Mouse (Mus musculus) embryonic facial prominence, embryonic 15.5 days (tissue): ENCODE results near the gene Sik3. TPM values are rescaled to one million over a fixed set of nuclear protein-coding genes. Genes with fewer than 3 reads are reported as not detected.

Experiments used
- ATAC-seq: fragments of 200-750 bp; cut with Nextera tagmentation; 2 replicates; pipeline ENCODE4 v1.8.0; 2017; ENCODE audit warnings: low read depth, moderate TSS enrichment; ENCODE audit not compliant: insufficient number of reproducible peaks, low FRiP score, low TSS enrichment
- H3K27ac ChIP-seq: fragments of 300-500 bp; sonication (generic); replicated peaks from 2 replicates; pipeline ENCODE4 v1.5.1; 2015; ENCODE audit warnings: mild to moderate bottlenecking, inconsistent platforms
- H3K27me3 ChIP-seq: fragments of 300-500 bp; sonication (generic); 2 replicates; pipeline ENCODE4 v1.6.1; 2015; ENCODE audit warnings: inconsistent platforms
- H3K36me3 ChIP-seq: fragments of 300-500 bp; sonication (generic); 2 replicates; pipeline ENCODE4 v1.6.1; 2015; ENCODE audit warnings: mild to moderate bottlenecking, inconsistent platforms
- H3K4me1 ChIP-seq: fragments of 300-500 bp; sonication (generic); 2 replicates; pipeline ENCODE4 v1.6.1; 2015; ENCODE audit warnings: inconsistent platforms
- H3K4me2 ChIP-seq: fragments of 300-500 bp; sonication (generic); replicated peaks from 2 replicates; pipeline ENCODE4 v1.6.1; 2015; ENCODE audit warnings: mild to moderate bottlenecking, inconsistent platforms
- H3K4me3 ChIP-seq: fragments of 300-500 bp; sonication (generic); replicated peaks from 2 replicates; pipeline ENCODE4 v1.5.1; 2015; ENCODE audit warnings: mild to moderate bottlenecking, inconsistent platforms
- H3K9ac ChIP-seq: fragments of 300-500 bp; sonication (generic); 2 replicates; pipeline ENCODE4 v1.6.1; 2015; ENCODE audit warnings: inconsistent platforms
- H3K9me3 ChIP-seq: fragments of 300-500 bp; sonication (generic); replicated peaks from 2 replicates; pipeline ENCODE4 v1.6.1; 2016; ENCODE audit warnings: inconsistent platforms
- WGBS: fragments of 180-500 bp; shearing (Covaris S2); methylation state at CpG from one replicate; pipeline ENCODE4 v1.1.7; 2015; 5-methylcytosine and 5-hydroxymethylcytosine counted together
- polyA plus RNA-seq: library from polyadenylated mRNA; unstranded; fragments of >200 nt; fragmentation: Nextera tagmentation; extraction: Ambion mirVana; gene quantifications from 2 replicates; pipeline ENCODE4 v1.2.1, GENCODE M21; 2015

Sik3 gene
- polyA plus RNA-seq: 15.1 and 16.2 TPM in 2 replicates

- Histone ChIP-seq H3K9me3 (no peaks in the 10 kb centered on the region), H3K27ac (peak within 1 kb of the TSS; percentile 88), H3K4me1 (peaks cover 41% of the 10 kb centered on the region), H3K27me3 (no peaks in the 10 kb centered on the region), H3K4me3 (peak within 1 kb of the TSS; percentile 82), H3K9ac (peak within 1 kb of the TSS; percentile 95), H3K4me2 (peak within 1 kb of the TSS; percentile 75), H3K36me3 (no peaks in the 10 kb centered on the region)
- 3% methylated on average over 69 of the region's 78 CpGs for whole genome bisulfite sequencing
- peak; percentile 87 for ATAC-seq
Observed at GRCm38 (mm10) chr9:46012091-46013008, at the start of gene Sik3, which contains the start of gene Pafah1b2. Gene Sik3 (plus strand): TSS chr9:46012820. Gene Pafah1b2 (minus strand): TSS chr9:46012690.

DNA sequence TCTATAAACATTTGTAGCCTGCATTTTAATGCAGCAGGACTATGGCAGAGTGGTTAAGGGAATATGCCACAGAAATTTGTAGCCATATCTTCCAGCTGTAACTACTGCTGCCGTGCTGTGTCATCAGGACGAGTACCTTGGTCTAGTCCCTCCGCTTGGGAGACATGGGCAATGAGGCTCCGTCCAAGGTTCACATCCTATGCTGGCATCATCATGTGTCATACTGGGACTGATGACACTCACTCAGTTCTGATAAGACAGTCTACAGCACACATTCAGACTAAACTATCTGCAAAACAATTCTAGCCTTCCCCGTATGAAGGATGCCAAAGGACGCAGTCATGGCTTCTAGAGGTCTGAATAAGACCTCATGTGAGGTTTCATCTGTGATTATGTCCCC is 49.0 kb upstream of the Sik3 start:
- Histone ChIP-seq H3K4me2 (no peak overlapping the region), H3K9ac (no peak overlapping the region), H3K4me1 (peaks cover 9% of the 10 kb centered on the region), H3K4me3 (no peak overlapping the region), H3K27ac (no peak overlapping the region), H3K36me3 (peaks cover 61% of the 10 kb centered on the region), H3K9me3 (no peaks in the 10 kb centered on the region), H3K27me3 (no peaks in the 10 kb centered on the region)
- WGBS: 93% methylated on average over 6 of the region's 6 CpGs
- no peak for ATAC-seq

DNA sequence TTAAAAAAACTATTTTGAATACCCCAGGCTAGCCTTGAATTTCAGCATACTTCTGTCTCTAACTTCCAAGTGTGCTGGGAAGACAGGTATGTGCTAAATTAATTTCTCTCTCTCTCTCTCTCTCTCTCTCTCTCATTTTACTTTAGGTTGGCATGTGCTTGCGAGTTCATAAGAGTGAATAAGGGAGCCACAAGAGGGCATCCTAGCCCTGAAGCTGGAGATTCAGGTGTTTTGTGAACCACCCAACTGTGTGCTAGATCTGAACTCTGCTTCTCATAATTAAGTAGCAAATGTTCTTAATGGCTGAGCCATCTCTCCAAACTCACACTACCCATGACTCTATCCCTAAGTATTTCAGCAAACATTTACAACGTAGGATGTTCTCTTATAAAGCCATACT is 35.7 kb upstream of the Sik3 start:
- Histone ChIP-seq H3K9me3 (no peaks in the 10 kb centered on the region), H3K4me2 (no peak overlapping the region), H3K27ac (no peak overlapping the region), H3K27me3 (no peaks in the 10 kb centered on the region), H3K4me1 (peaks cover 9% of the 10 kb centered on the region; the same call in 1 of the 2 replicates), H3K9ac (no peak overlapping the region), H3K4me3 (no peak overlapping the region), H3K36me3 (peaks cover 37% of the 10 kb centered on the region)
- ATAC-seq: no peak
- 84% methylated on average over 2 of the region's 2 CpGs for WGBS

DNA sequence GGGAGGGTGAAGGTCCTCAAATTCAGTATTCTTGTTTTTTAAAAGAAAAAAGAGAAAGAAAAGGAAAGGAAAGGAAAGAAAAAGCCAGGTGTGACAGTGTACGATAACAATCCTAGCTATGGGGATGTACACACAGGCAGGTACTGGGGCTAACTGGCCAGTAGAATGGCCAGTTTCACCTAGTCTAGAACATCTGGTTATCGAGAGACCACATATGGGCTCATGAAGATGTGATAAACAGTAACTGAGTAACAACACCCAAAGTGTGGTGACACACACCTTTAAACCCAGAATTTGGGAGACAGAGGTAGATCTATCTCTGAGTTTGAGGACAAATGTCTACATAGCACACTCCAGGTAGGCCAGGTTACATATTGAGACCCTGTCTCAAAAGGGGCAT is 32.8 kb upstream of the Sik3 start:
- H3K36me3 ChIP-seq: peaks cover 15% of the 10 kb centered on the region
- H3K27me3 ChIP-seq: no peaks in the 10 kb centered on the region
- ATAC-seq: no peak
- 92% methylated on average over 2 of the region's 2 CpGs for WGBS
- H3K4me2 ChIP-seq: no peak overlapping the region
- H3K9ac ChIP-seq: no peak overlapping the region
- H3K4me1 ChIP-seq: peaks cover 24% of the 10 kb centered on the region
- no peak overlapping the region for H3K27ac ChIP-seq
- no peak overlapping the region for H3K4me3 ChIP-seq
- no peaks in the 10 kb centered on the region for H3K9me3 ChIP-seq

DNA sequence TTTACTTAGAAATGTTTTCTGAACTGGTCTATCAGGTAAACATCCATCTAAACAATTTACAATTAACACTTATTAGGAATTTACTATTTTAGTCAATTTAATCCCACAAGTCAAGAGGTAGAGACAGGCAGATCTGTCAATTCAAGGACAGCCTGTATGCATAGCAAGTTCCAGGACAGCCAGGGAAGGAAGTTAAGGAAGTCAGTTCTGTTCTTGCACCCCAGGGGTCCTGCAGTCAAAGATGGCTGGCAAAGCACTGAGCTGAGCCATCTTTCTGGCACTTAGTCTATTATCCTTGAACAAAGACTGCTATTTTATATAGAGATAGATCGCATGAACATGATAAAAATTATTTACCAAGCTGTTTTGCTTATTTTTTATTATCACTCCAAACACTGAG is 32.0 kb upstream of the Sik3 start:
- Histone ChIP-seq H3K27ac (no peak overlapping the region), H3K27me3 (no peaks in the 10 kb centered on the region), H3K9ac (no peak overlapping the region), H3K4me1 (peaks cover 28% of the 10 kb centered on the region), H3K4me2 (no peak overlapping the region), H3K36me3 (peaks cover 9% of the 10 kb centered on the region; the same call in 1 of the 2 replicates), H3K4me3 (no peak overlapping the region), H3K9me3 (no peaks in the 10 kb centered on the region)
- no peak for ATAC-seq
- WGBS: 91% methylated on average over 1 of the region's 1 CpGs

GRCm38 (mm10) chr9:45981331-45981730 is 31.3 kb upstream of the Sik3 start:
- Histone ChIP-seq H3K9ac (no peak overlapping the region), H3K4me3 (no peak overlapping the region), H3K4me1 (peaks cover 28% of the 10 kb centered on the region), H3K4me2 (no peak overlapping the region), H3K9me3 (no peaks in the 10 kb centered on the region), H3K27me3 (no peaks in the 10 kb centered on the region), H3K36me3 (0 out of 2 replicates have a peak, but pooled peaks cover 6% of the 10 kb centered on the region), H3K27ac (no peak overlapping the region)
- no peak for ATAC-seq

- Histone ChIP-seq H3K27me3 (no peaks in the 10 kb centered on the region), H3K4me3 (peak overlapping the region; percentile 92), H3K9me3 (no peaks in the 10 kb centered on the region), H3K27ac (peak overlapping the region; percentile 93), H3K36me3 (0 out of 2 replicates have a peak, but pooled peaks cover 3% of the 10 kb centered on the region), H3K4me1 (peaks cover 25% of the 10 kb centered on the region), H3K9ac (peak overlapping the region; percentile 93), H3K4me2 (peak overlapping the region; percentile 59)
- ATAC-seq: no peak
- under 1% methylated on average over 23 of the region's 23 CpGs for WGBS
Observed at GRCm38 (mm10) chr9:45983676-45984408, 28.8 kb upstream of the Sik3 start.

DNA sequence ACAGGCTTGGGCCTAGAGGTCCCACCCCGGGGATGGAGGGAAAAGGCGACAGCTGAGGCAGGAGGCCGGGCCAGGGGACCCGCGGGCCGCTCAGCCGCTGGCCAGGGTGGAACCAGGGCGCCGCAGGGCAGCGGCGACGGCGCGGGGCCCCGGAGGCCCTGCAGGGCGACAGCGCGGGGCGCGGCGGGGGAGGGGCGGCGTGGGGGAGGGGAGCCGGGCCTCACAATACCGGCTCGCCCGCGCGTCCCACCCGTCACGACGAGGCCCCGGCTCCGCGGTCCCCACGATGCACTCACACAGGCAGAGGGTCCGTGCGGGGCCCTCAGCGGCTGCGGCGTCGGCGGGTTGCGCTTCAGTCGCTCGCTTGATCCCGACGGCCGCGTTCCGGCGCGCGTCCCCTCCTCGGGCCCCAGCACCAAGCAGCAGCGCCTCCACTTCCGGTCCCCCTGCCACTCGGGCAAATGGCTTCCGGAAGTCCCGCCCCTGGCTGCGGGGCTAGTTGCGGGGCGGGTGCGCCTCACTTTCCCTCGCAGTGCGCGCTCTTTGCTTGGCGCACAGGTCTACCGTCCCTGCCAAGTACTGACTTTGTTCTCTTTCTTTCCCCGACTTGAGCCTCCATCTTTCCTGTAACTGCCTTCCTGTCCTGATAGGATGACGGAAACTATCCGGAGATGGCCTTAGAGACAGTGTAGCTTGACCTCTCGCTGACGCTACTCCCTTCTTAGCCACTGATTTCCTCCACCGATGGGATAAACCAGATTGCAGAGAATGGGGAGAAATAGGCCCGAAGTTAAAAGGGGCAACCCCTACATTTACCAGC is 28.0 kb upstream of the Sik3 start:
- under 1% methylated on average over 73 of the region's 76 CpGs for WGBS
- peak overlapping the region; percentile 92 for H3K4me3 ChIP-seq
- H3K27me3 ChIP-seq: no peaks in the 10 kb centered on the region
- peak overlapping the region; percentile 93 for H3K9ac ChIP-seq
- peak; percentile 90 for ATAC-seq
- peak overlapping the region; percentile 59 for H3K4me2 ChIP-seq
- peaks cover 25% of the 10 kb centered on the region for H3K4me1 ChIP-seq
- H3K27ac ChIP-seq: peak overlapping the region; percentile 93
- H3K9me3 ChIP-seq: no peaks in the 10 kb centered on the region
- H3K36me3 ChIP-seq: 0 out of 2 replicates have a peak, but pooled peaks cover 3% of the 10 kb centered on the region

- Histone ChIP-seq H3K36me3 (0 out of 2 replicates have a peak, but pooled peaks cover 3% of the 10 kb centered on the region), H3K9me3 (no peaks in the 10 kb centered on the region), H3K27me3 (no peaks in the 10 kb centered on the region), H3K4me3 (peak overlapping the region; percentile 92), H3K4me1 (peaks cover 25% of the 10 kb centered on the region), H3K9ac (peak overlapping the region; percentile 93), H3K27ac (peak overlapping the region; percentile 93), H3K4me2 (peak overlapping the region; percentile 59)
- ATAC-seq: peak; percentile 65; the same call in 1 of the 2 replicates
- WGBS: 1% methylated on average over 4 of the region's 4 CpGs
Observed at GRCm38 (mm10) chr9:45985229-45985567, 27.4 kb upstream of the Sik3 start.

DNA sequence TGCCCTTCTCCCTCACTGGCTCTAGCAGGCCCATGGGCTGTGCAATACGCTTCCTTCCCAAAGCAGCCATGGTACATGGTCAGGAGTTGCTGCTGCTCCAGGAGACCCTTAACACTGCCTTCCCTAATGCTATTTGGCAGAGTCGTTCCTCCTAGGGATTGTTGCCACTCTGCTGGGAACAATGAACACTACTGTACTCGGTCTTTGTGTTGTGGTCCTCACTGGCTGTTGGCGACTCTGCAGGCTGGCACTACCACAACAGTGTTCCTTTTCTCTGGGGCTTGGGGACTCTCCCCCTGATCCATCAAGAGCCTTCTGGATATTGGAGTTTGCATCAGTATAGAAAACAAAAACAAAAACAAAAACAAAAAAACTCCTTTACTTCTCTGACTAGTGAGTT is 13.6 kb upstream of the Sik3 start:
- Histone ChIP-seq H3K4me2 (no peak overlapping the region), H3K36me3 (no peaks in the 10 kb centered on the region), H3K27ac (no peak overlapping the region), H3K27me3 (no peaks in the 10 kb centered on the region), H3K4me1 (no peaks in the 10 kb centered on the region), H3K9ac (no peak overlapping the region), H3K4me3 (no peak overlapping the region), H3K9me3 (no peaks in the 10 kb centered on the region)
- 56% methylated on average over 4 of the region's 4 CpGs for WGBS
- no peak for ATAC-seq
